ENCODE assay signal across 12 mouse cellular contexts in the genomic region with DNA sequence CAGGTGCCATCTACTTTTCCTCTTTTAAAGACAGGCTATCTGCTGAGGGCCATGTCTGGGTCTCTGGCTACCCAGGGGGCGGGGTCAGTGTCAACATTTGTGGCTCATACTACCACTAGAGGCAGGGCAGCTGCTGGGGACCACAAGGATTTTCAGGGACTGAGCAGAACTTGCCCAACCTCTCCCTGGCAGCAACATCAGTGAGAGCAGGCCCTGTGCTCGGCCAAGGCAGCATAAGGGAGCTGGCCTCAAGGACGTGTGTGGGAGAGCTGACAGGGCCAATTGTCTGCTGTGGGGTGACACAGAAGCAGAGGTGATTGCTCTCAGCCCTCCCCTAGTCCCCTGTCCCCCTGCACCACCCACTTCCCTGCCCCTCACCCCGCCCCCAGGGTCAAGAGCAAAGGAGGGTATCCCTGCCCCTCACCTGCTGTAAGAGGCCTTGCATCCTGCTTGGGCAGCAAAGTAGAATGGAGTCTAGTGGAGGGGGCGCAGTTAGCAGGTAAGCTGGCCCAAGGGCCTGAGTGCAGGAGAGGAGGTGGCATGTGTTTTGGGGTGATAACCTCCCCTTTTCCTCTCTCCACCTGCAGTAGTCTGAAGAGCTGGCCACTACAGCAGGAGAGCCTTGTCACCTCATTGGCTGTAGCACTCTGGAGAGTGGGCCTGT. TPM values are rescaled to one million over a fixed set of nuclear protein-coding genes. Genes with fewer than 3 reads are reported as not detected.
DNase-seq lines count a peak whose midpoint lies in the region; ATAC-seq and TF ChIP-seq lines count a peak whose summit lies in the region.
"Had no signal": no experiment of that assay in that cellular context is flagged by ENCODE, and none has a peak within 500 bp of the region (broad histone marks: within the 10 kb centered on the region; RNA-seq: fewer than 3 reads in every experiment).

No protein-coding gene starts in this region.

- intact Hi-C loops in left cerebral cortex, postnatal 4 days (cut with DNase I), result no loop called here

- H3K27ac ChIP-seq in lung, embryonic 14.5 days (ENCODE audit: low read depth), result no peak overlapping the region
- H3K27ac ChIP-seq: limb, embryonic 12.5 days; neural tube, embryonic 13.5 days had no signal

- H3K79me2 ChIP-seq in myocyte (ENCODE audit: control insufficient read depth, insufficient read depth), result no peaks in the 10 kb centered on the region

- H3K9me3 ChIP-seq in lung, embryonic 14.5 days (ENCODE audit: low read depth, low read length), result no peaks in the 10 kb centered on the region
- H3K9me3 ChIP-seq: G1E; limb, embryonic 12.5 days; neural tube, embryonic 13.5 days had no signal

- H3ac ChIP-seq in myocyte (ENCODE audit: control insufficient read depth, insufficient read length), result no peak overlapping the region

- TF ChIP-seq CTCF in lung, embryonic 14.5 days (IDR thresholded peaks at IDR 0.05; ENCODE audit: low read depth), result no peak
- no peak for TF ChIP-seq CTCF in lung, adult 2 months (IDR thresholded peaks at IDR 0.05; ENCODE audit: insufficient read depth, low read length)

- DNase-seq in lung, embryonic 14.5 days, result peak; percentile 8
- no peak for DNase-seq in lung, adult 2 months
- DNase-seq in adrenal gland, postnatal 10 days, result peak; percentile 58
- DNase-seq in gastrocnemius, postnatal 25 days, result peak; percentile 20
- DNase-seq in spleen, postnatal 14 days (ENCODE audit: low spot score in 2 of 2), result no peak
- DNase-seq in left cerebral cortex, adult 8-10 months (ENCODE audit: low spot score in 2 of 2), result no peak
- no peak for DNase-seq in left cerebral cortex, postnatal 4 days

- H3K4me1 ChIP-seq in lung, embryonic 14.5 days (ENCODE audit: insufficient read depth), result no peaks in the 10 kb centered on the region
- H3K4me1 ChIP-seq in lung, adult 2 months (ENCODE audit: control insufficient read depth, insufficient read depth, low read length), result no peaks in the 10 kb centered on the region; the same call in 1 of the 2 replicates
- H3K4me1 ChIP-seq: limb, embryonic 12.5 days; neural tube, embryonic 13.5 days had no signal

- 58% methylated on average over 5 of the region's 5 CpGs for WGBS in lung, embryonic 14.5 days
- 79% methylated on average over 5 of the region's 5 CpGs for WGBS in lung, adult 2 months

- H3K36me3 ChIP-seq in lung, embryonic 14.5 days (ENCODE audit: insufficient read depth), result no peaks in the 10 kb centered on the region
- no peaks in the 10 kb centered on the region for H3K36me3 ChIP-seq in myocyte (ENCODE audit: control insufficient read depth, insufficient read depth)
- H3K36me3 ChIP-seq: G1E; limb, embryonic 12.5 days; neural tube, embryonic 13.5 days had no signal

- H3K9ac ChIP-seq in lung, embryonic 14.5 days, result no peak overlapping the region
- H3K9ac ChIP-seq: limb, embryonic 12.5 days; neural tube, embryonic 13.5 days had no signal

- no peak for TF ChIP-seq POLR2A in lung, adult 2 months (IDR thresholded peaks at IDR 0.05; ENCODE audit: borderline replicate concordance, extremely low read depth, low read depth, low read length)
- TF ChIP-seq POLR2A in myocyte (IDR thresholded peaks at IDR 0.05; ENCODE audit: insufficient read length, low read depth), result no peak

- no peak overlapping the region for H3K4me2 ChIP-seq in lung, embryonic 14.5 days
- H3K4me2 ChIP-seq in myocyte (ENCODE audit: low read depth), result peak overlapping the region; percentile 56
- H3K4me2 ChIP-seq: limb, embryonic 12.5 days; neural tube, embryonic 13.5 days had no signal

- no peaks in the 10 kb centered on the region for H3K27me3 ChIP-seq in lung, embryonic 14.5 days (ENCODE audit: insufficient read depth, low read length)
- H3K27me3 ChIP-seq in myocyte (ENCODE audit: control insufficient read depth, insufficient read depth, insufficient read length), result no peaks in the 10 kb centered on the region
- H3K27me3 ChIP-seq: limb, embryonic 12.5 days; neural tube, embryonic 13.5 days had no signal

- ATAC-seq in lung, embryonic 14.5 days (ENCODE audit: insufficient read depth), result peak; percentile 62
- ATAC-seq: hindbrain, embryonic 16.5 days had no signal

- no peak overlapping the region for H3K4me3 ChIP-seq in lung, embryonic 14.5 days (ENCODE audit: low read depth, low read length)
- H3K4me3 ChIP-seq in lung, adult 2 months (replicated peaks; ENCODE audit: extremely low read depth, low read depth, low read length), result no peak overlapping the region
- no peak overlapping the region for H3K4me3 ChIP-seq in myocyte
- H3K4me3 ChIP-seq: limb, embryonic 12.5 days; neural tube, embryonic 13.5 days had no signal

TF ChIP-seq in myocyte, 11 proteins besides CTCF, POLR2A, EP300 and RAD21:
- TF ChIP-seq CEBPB (IDR thresholded peaks at IDR 0.05; ENCODE audit: insufficient read depth, poor library complexity, severe bottlenecking) (no peak), MYOG (IDR thresholded peaks at IDR 0.05; ENCODE audit: control insufficient read depth in 1 of 3, insufficient read depth in 1 of 3, insufficient read length in 2 of 3, low read depth in 2 of 3) (peak in 1 of 3 experiments; percentile 31), MYOD1 (IDR thresholded peaks at IDR 0.05; ENCODE audit: control insufficient read depth in 1 of 3, insufficient read length in 2 of 3, low read depth in 2 of 3) (no peak), USF1 (IDR thresholded peaks at IDR 0.05; ENCODE audit: low read depth) (no peak), REST (IDR thresholded peaks at IDR 0.05; ENCODE audit: insufficient read depth, insufficient read length) (no peak), TCF12 (IDR thresholded peaks at IDR 0.05; ENCODE audit: insufficient read depth, poor library complexity, severe bottlenecking) (no peak), E2F4 (IDR thresholded peaks at IDR 0.05; ENCODE audit: insufficient read depth) (no peak), MAX (IDR thresholded peaks at IDR 0.05; ENCODE audit: low read depth) (no peak)
TF ChIP-seq in myocyte: peak in this region for 1.

RNA-seq across cellular contexts. Expression of a gene that starts 51.7 kb away (rescaled TPM):
- polyA plus RNA-seq in lung, embryonic 14.5 days (2014; fragmentation: Nextera tagmentation; extraction: Ambion mirVana), result 43.4 and 44.8 TPM in 2 replicates
- 18.3 and 27.3 TPM in 2 replicates for polyA plus RNA-seq in lung, adult 2 months (2012; rRNA removed)
- 10 to 100 TPM; 41.0 to 45.5 TPM for total RNA-seq in adrenal gland, postnatal 10 days (2021)
- total RNA-seq in gastrocnemius, postnatal 25 days (2021), result 10 to 100 TPM; 18.6 to 18.9 TPM
- polyA plus RNA-seq in myocyte (2012; fragmentation: generic; extraction: Trizol), result 14.5 TPM
- total RNA-seq in left cerebral cortex, adult 8-10 months (2022), result 10 to 100 TPM; 18.8 to 22.1 (median 21.0) TPM
- total RNA-seq in left cerebral cortex, postnatal 4 days (2021), result 10 to 100 TPM; 32.5 to 39.2 TPM

Comparison
In these comparisons a context has a peak if more than half of its experiments do, and no peak if none do; other contexts are left out.
1. DNase-seq: peak in lung, embryonic 14.5 days (single experiment), adrenal gland, postnatal 10 days (single experiment) and gastrocnemius, postnatal 25 days (single experiment); none in lung, adult 2 months (single experiment), spleen, postnatal 14 days (0 of 2), left cerebral cortex, adult 8-10 months (0 of 2) and left cerebral cortex, postnatal 4 days (single experiment).